Mouse (Mus musculus) limb, embryonic 13.5 days (tissue): Measurements from ENCODE around the gene Hist1h4d. TPM values are rescaled to one million over a fixed set of nuclear protein-coding genes. Genes with fewer than 3 reads are reported as not detected.
"Not testable (repeated sequence)": the region's sequence is repeated elsewhere in the genome, so short reads cannot be mapped to it uniquely, and the experiment has no call there.

Source experiments
- ATAC-seq: fragments of 200-750 bp; cut with Nextera tagmentation; 2 replicates; pipeline ENCODE4 v1.8.0; 2017; ENCODE audit warnings: low read depth, moderate number of reproducible peaks, moderate TSS enrichment; ENCODE audit not compliant: low FRiP score
- H3K27ac ChIP-seq: fragments of 300-500 bp; sonication (generic); 2 replicates; pipeline ENCODE4 v1.5.1; 2015; ENCODE audit warnings: inconsistent platforms, mild to moderate bottlenecking, moderate library complexity
- H3K27me3 ChIP-seq: fragments of 300-500 bp; sonication (generic); 2 replicates; pipeline ENCODE4 v1.6.1; 2015; ENCODE audit warnings: mild to moderate bottlenecking, inconsistent platforms
- H3K36me3 ChIP-seq: fragments of 300-500 bp; sonication (generic); 2 replicates; pipeline ENCODE4 v1.6.1; 2015; ENCODE audit warnings: inconsistent platforms, mild to moderate bottlenecking, moderate library complexity
- H3K4me1 ChIP-seq: fragments of 300-500 bp; sonication (generic); 2 replicates; pipeline ENCODE4 v1.6.1; 2015; ENCODE audit warnings: inconsistent platforms
- H3K4me2 ChIP-seq: fragments of 300-500 bp; sonication (generic); replicated peaks from 2 replicates; pipeline ENCODE4 v1.6.1; 2015; ENCODE audit warnings: inconsistent platforms, mild to moderate bottlenecking, moderate library complexity
- H3K4me3 ChIP-seq: fragments of 300-500 bp; sonication (generic); 2 replicates; pipeline ENCODE4 v1.5.1; 2015; ENCODE audit warnings: moderate library complexity, mild to moderate bottlenecking, inconsistent platforms
- H3K9ac ChIP-seq: fragments of 300-500 bp; sonication (generic); 2 replicates; pipeline ENCODE4 v1.6.1; 2015; ENCODE audit warnings: mild to moderate bottlenecking, inconsistent platforms
- H3K9me3 ChIP-seq: fragments of 300-500 bp; sonication (generic); 2 replicates; pipeline ENCODE4 v1.6.1; 2016; ENCODE audit warnings: inconsistent platforms
- WGBS: fragments of 180-500 bp; shearing (Covaris S2); methylation state at CpG from one replicate; pipeline ENCODE4 v1.1.7; 2015; 5-methylcytosine and 5-hydroxymethylcytosine counted together
- polyA plus RNA-seq: library from polyadenylated mRNA; unstranded; fragments of >200 nt; fragmentation: Nextera tagmentation; extraction: Ambion mirVana; gene quantifications from 2 replicates; pipeline ENCODE4 v1.2.1, GENCODE M21; 2015

Gene Hist1h4d
- polyA plus RNA-seq, 1 experiment from 2014 or later, result 126 TPM

DNA sequence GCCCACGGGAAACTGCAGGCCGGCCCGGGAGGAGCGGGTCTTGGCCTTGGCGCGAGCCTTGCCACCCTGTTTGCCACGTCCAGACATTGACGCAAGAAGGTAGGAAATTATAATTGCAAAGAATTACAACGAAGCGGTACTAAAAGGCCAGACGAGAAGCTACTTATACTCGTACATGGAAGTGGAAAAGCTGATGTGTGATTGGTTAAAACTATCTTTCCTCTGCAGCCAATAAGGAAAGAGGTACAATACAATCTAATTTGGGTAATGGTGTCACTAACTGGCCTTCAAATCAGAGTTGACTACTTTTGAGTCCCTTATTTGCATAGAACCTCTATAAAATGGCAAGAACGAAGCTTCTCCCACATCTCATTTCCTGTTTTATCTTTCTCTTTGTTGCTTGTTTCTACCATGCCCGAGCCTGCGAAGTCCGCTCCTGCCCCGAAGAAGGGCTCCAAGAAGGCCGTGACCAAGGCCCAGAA is 10.3 kb upstream of the Hist1h4d start, which contains the start of the genes Hist1h2ae and Hist1h2bg:
Hist1h2ae (minus strand) TSS at position 199 of the 482 bp plus-strand sequence.
Hist1h2bg (plus strand) TSS at position 375 of the 482 bp plus-strand sequence.
- under 1% methylated on average over 18 of the region's 18 CpGs for WGBS
- peak within 1 kb of the TSS; percentile 80 for H3K9ac ChIP-seq

GRCm38 (mm10) chr13:23571504-23572217 is 9.7 kb upstream of the Hist1h4d start:
- Histone ChIP-seq H3K4me3 (peak overlapping the region; percentile 53), H3K4me2 (peak overlapping the region; percentile 75), H3K4me1 (peaks cover 28% of the 10 kb centered on the region), H3K9ac (peak overlapping the region; percentile 80), H3K27ac (peak overlapping the region; percentile 96)
- H3K36me3 ChIP-seq, H3K9me3 ChIP-seq, ATAC-seq, H3K27me3 ChIP-seq: not testable (repeated sequence)
- WGBS, result under 1% methylated on average over 16 of the region's 34 CpGs

More for the DNA sequence above, 10.3 kb upstream of the Hist1h4d start, which contains the start of the genes Hist1h2ae and Hist1h2bg:
- H3K4me1 ChIP-seq, result peaks cover 22% of the 10 kb centered on the region
- no peaks in the 10 kb centered on the region for H3K9me3 ChIP-seq
- peak within 1 kb of the TSS; percentile 75 for H3K4me2 ChIP-seq
- H3K27ac ChIP-seq, result peak within 1 kb of the TSS; percentile 96
- ATAC-seq, result peak; percentile 90
- H3K36me3 ChIP-seq, result no peaks in the 10 kb centered on the region
- H3K4me3 ChIP-seq, result peak within 1 kb of the TSS; percentile 53
- H3K27me3 ChIP-seq, result no peaks in the 10 kb centered on the region

DNA sequence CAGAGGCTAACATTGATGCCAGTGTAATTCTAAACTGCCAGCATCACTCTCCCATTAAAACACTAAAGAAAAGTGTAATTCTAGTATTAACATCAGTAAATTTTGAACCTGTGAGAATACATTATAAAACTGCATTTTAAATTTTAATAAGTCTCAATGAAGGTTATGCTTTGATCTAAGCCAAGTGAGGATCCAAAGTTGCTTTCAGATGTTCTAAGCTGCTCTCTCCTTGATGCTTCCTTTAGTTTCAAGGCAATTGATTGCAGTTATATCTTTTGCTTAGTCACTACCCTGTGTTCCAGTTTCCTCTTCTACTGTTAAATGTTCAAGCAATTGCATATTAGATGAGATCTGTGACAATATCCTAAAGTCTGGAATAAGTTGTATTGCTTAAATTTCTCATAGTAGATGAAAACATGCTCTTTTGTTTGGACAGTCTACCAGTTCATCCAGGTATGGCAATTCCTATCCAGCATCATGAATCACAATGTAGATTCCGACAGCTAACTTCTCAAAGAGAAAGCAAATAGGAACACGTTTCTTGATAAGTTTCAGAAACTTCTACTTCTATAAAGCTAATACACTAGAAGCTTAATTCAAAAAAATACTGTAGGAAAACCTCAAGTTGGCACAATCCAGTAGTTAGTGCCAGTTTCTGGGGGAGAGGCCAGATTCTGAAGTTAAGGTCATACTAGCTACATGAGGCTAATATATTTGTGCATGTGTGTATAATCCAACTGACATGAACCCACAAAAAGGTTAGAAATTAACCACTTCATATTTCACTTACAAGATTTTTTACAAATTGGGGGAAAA is 9.0 kb upstream of the Hist1h4d start:
- H3K4me2 ChIP-seq, result peak overlapping the region; percentile 75
- H3K9ac ChIP-seq, result peak overlapping the region; percentile 80
- H3K4me1 ChIP-seq, result peaks cover 35% of the 10 kb centered on the region
- peak overlapping the region; percentile 53 for H3K4me3 ChIP-seq
- H3K9me3 ChIP-seq, result no peaks in the 10 kb centered on the region
- WGBS, result 36% methylated on average over 2 of the region's 2 CpGs
- H3K36me3 ChIP-seq, result no peaks in the 10 kb centered on the region
- ATAC-seq, result no peak
- H3K27ac ChIP-seq, result peak overlapping the region; percentile 96
- no peaks in the 10 kb centered on the region for H3K27me3 ChIP-seq

DNA sequence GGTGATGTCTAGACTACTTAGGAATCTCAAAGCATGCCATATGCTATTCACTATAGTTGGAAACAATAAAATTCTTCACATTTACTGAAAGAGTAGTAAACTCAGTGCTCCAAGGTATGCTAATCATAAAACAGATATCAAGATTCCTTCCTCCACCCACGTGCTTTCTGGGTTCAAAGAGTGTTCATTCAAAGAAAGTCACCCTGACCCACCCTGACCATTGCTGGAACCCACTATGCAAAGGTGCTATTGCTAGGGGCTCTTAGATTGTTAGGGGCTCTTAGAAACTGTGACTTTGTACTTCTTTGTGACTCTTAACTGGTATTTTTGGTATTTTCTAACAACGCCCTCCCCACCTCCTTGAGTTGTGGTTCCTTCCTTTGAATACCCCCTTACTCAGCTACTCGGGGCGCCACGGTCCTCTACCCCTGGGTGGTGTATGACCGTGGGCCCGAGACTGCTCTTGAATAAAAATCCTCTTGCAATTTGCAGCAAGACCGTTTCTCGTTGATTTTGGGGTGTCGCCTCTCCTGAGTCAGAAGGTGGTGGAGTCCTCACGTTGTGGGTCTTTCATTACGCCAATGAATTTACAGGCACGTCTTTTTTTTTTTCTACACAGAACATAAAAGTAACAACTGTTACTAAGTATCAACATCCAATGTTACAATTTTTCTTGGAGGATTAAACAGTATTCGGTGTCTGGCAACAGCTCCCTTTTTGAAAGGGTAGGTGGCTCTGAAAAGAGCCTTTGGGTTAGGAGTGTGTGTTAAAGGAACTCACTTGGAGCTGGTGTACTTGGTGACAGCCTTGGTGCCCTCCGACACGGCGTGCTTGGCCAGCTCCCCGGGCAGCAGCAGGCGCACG is 8.1 kb upstream of the Hist1h4d start:
- not testable (repeated sequence) for ATAC-seq

GRCm38 (mm10) chr13:23573898-23574524 is 7.4 kb upstream of the Hist1h4d start, which contains the start of the genes Hist1h2bf and Hist1h2ad:
Gene Hist1h2bf, minus strand, starts transcription at chr13:23574196.
Gene Hist1h2ad, plus strand, starts transcription at chr13:23574381.
- H3K9me3 ChIP-seq, H3K36me3 ChIP-seq, H3K27me3 ChIP-seq: not testable (repeated sequence)
- peak within 1 kb of the TSS; percentile 75 for H3K4me2 ChIP-seq
- peak within 1 kb of the TSS; percentile 96 for H3K27ac ChIP-seq
- H3K9ac ChIP-seq, result peak within 1 kb of the TSS; percentile 80
- H3K4me1 ChIP-seq, result peaks cover 35% of the 10 kb centered on the region
- ATAC-seq, result peak; percentile 91
- 1% methylated on average over 42 of the region's 42 CpGs for WGBS
- peak within 1 kb of the TSS; percentile 53 for H3K4me3 ChIP-seq

More for the DNA sequence above, 8.1 kb upstream of the Hist1h4d start:
- Histone ChIP-seq H3K4me2 (peak overlapping the region; percentile 75), H3K9ac (peak overlapping the region; percentile 80), H3K4me1 (peaks cover 35% of the 10 kb centered on the region), H3K27ac (peak overlapping the region; percentile 96), H3K4me3 (peak overlapping the region; percentile 53)
- H3K36me3 ChIP-seq, H3K27me3 ChIP-seq, H3K9me3 ChIP-seq: not testable (repeated sequence)
- 10% methylated on average over 20 of the region's 20 CpGs for WGBS

DNA sequence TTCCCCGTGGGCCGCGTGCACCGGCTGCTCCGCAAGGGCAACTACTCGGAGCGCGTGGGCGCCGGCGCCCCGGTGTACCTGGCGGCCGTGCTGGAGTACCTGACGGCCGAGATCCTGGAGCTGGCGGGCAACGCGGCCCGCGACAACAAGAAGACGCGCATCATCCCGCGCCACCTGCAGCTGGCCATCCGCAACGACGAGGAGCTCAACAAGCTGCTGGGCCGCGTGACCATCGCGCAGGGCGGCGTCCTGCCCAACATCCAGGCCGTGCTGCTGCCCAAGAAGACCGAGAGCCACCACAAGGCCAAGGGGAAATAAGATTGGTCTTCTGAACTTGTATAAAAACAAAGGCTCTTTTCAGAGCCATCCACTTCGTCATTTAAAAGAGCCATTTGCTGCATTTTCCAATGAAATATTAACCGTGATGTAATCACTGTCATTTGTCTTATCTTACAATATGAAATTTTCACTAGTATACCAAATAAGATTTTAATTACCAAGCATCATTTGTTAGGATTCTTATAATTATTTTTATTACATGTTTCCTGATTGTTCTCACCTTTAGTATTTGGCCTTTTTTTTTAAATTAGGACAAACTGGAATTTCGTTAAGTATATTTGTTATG is 6.7 kb upstream of the Hist1h4d start:
- not testable (repeated sequence) for H3K27me3 ChIP-seq, H3K36me3 ChIP-seq, H3K9me3 ChIP-seq, ATAC-seq
- H3K4me2 ChIP-seq, result peak overlapping the region; percentile 61
- peak overlapping the region; percentile 53 for H3K4me3 ChIP-seq
- WGBS, result 0% methylated on average over 12 of the region's 39 CpGs
- H3K4me1 ChIP-seq, result peaks cover 35% of the 10 kb centered on the region
- H3K27ac ChIP-seq, result peak overlapping the region; percentile 88
- H3K9ac ChIP-seq, result peak overlapping the region; percentile 66

DNA sequence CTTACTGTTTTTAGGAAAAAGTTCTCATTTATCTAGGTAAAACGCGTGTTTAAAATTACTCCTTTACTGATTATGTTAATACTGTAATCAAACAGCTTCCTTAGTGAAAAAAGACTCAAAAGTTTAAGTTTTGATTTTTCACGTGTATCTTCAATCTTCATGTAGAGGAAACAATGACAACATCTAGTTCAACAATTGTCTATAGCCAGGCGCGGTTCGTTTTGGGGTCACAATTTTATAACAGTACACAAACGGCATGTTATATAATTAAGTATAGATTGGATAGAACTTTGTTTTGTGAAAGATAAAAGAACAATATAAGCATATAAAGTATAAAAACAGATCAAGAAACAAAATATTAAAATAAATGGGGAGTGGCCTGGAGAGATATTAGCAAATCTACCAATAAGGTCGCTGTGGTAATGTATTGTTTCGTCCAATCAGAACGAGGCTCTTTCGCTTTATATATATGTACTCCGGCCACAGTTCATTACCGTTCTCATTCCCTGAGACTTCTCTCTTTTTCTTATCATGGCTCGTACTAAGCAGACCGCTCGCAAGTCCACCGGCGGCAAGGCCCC is 6.0 kb upstream of the Hist1h4d start, which contains the start of gene Hist1h3d:
Hist1h3d (plus strand) TSS at position 493 of the 581 bp plus-strand sequence.
- Histone ChIP-seq H3K4me2 (peak within 1 kb of the TSS; percentile 70), H3K27ac (peak within 1 kb of the TSS; percentile 88), H3K36me3 (no peaks in the 10 kb centered on the region), H3K27me3 (no peaks in the 10 kb centered on the region), H3K4me1 (peaks cover 31% of the 10 kb centered on the region), H3K9me3 (no peaks in the 10 kb centered on the region), H3K4me3 (peak within 1 kb of the TSS; percentile 52), H3K9ac (peak within 1 kb of the TSS; percentile 79)
- ATAC-seq, result peak; percentile 60
- 0% methylated on average over 18 of the region's 18 CpGs for WGBS

DNA sequence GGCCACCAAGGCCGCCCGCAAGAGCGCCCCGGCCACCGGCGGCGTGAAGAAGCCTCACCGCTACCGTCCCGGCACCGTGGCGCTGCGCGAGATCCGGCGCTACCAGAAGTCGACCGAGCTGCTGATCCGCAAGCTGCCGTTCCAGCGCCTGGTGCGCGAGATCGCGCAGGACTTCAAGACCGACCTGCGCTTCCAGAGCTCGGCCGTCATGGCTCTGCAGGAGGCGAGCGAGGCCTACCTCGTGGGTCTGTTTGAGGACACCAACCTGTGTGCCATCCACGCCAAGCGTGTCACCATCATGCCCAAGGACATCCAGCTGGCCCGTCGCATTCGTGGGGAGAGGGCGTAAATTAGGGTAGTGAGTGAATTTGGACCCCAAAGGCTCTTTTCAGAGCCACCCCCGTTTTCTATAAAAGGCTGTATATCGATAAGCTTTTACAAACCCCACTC is 5.5 kb upstream of the Hist1h4d start:
- Histone ChIP-seq H3K4me3 (peak overlapping the region; percentile 52), H3K4me2 (peak overlapping the region; percentile 70), H3K4me1 (peaks cover 32% of the 10 kb centered on the region), H3K27ac (peak overlapping the region; percentile 87), H3K9ac (peak overlapping the region; percentile 79)
- ATAC-seq, H3K9me3 ChIP-seq, H3K36me3 ChIP-seq, H3K27me3 ChIP-seq: not testable (repeated sequence)
- WGBS, result under 1% methylated on average over 13 of the region's 40 CpGs

DNA sequence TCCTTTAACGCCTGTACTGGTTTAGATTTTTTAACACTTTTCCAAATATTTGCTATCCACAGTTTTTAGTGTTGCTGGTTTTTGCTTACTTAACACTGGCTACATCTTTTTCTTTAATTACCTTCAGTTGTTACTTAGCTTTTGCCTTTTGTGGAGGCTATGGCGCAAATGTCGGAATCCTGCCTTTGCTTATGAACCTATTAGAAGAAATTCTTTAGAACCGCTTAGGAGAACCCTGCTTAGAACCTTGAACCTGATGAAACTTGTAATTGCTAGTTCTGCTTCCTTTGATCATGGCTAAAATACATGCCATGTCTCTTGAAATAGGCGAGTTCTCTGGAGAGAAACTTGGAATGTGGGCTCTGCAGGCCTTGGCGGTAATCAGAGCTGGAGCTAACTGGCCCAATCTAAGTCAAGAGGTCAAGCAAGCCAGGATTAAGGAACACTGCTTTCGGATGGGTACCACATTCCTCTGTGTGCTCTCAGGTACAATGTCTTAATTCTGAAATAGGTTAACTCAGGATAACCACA is 5.0 kb upstream of the Hist1h4d start:
- 4% methylated on average over 7 of the region's 7 CpGs for WGBS
- ATAC-seq, result no peak
- H3K4me3 ChIP-seq, result peak overlapping the region; percentile 52
- no peaks in the 10 kb centered on the region for H3K27me3 ChIP-seq
- peak overlapping the region; percentile 79 for H3K9ac ChIP-seq
- no peaks in the 10 kb centered on the region for H3K9me3 ChIP-seq
- H3K4me1 ChIP-seq, result peaks cover 34% of the 10 kb centered on the region
- H3K4me2 ChIP-seq, result peak overlapping the region; percentile 70
- H3K36me3 ChIP-seq, result no peaks in the 10 kb centered on the region
- peak overlapping the region; percentile 87 for H3K27ac ChIP-seq
